Mouse (Mus musculus): Measurements from ENCODE around the gene Pcdh8. TPM values are rescaled to one million over a fixed set of nuclear protein-coding genes. Genes with fewer than 3 reads are reported as not detected.

Gene Pcdh8
- 0.21 TPM in 1 of 2 replicates, not detected in the other for total RNA-seq (2021)
- long read RNA-seq: 0 reads

- peak; percentile 80 for DNase-seq
Observed at GRCm38 (mm10) chr14:79771094-79771535, at the start of gene Pcdh8. TSS of gene Pcdh8 (minus strand) at chr14:79771312.

GRCm38 (mm10) chr14:79814709-79815108 lies 43.6 kb upstream of the Pcdh8 start:
- no peak for DNase-seq

GRCm38 (mm10) chr14:79814084-79814483 lies 43.0 kb upstream of the Pcdh8 start:
- no peak for DNase-seq

- no peak for DNase-seq
Observed at GRCm38 (mm10) chr14:79793179-79793578, 22.1 kb upstream of the Pcdh8 start.

- DNase-seq: no peak
Observed at GRCm38 (mm10) chr14:79789535-79789934, 18.4 kb upstream of the Pcdh8 start.

- no peak for DNase-seq
Observed at GRCm38 (mm10) chr14:79788656-79789204, 17.6 kb upstream of the Pcdh8 start.

GRCm38 (mm10) chr14:79787918-79788317 lies 16.8 kb upstream of the Pcdh8 start:
- no peak for DNase-seq

- DNase-seq: no peak
Observed at GRCm38 (mm10) chr14:79785400-79785799, 14.3 kb upstream of the Pcdh8 start.

- DNase-seq: no peak
Observed at GRCm38 (mm10) chr14:79780889-79781288, 9.8 kb upstream of the Pcdh8 start.

- no peak for DNase-seq
Observed at GRCm38 (mm10) chr14:79780332-79780731, 9.2 kb upstream of the Pcdh8 start.

- DNase-seq: no peak
Observed at GRCm38 (mm10) chr14:79779841-79780240, 8.7 kb upstream of the Pcdh8 start.

- DNase-seq: no peak
Observed at GRCm38 (mm10) chr14:79773425-79774391, 2.6 kb upstream of the Pcdh8 start.

GRCm38 (mm10) chr14:79771802-79772511 lies 845 bp upstream of the Pcdh8 start:
- DNase-seq: no peak

- DNase-seq: no peak
Observed at GRCm38 (mm10) chr14:79770306-79771093, 612 bp downstream of the Pcdh8 start.

- peak; percentile 90 for DNase-seq
Observed at GRCm38 (mm10) chr14:79769618-79770017, 1.5 kb downstream of the Pcdh8 start.

- DNase-seq: peak; percentile 55
Observed at GRCm38 (mm10) chr14:79768996-79769395, 2.1 kb downstream of the Pcdh8 start.

GRCm38 (mm10) chr14:79768076-79768830 lies 2.9 kb downstream of the Pcdh8 start:
- no peak for DNase-seq

- DNase-seq: no peak
Observed at GRCm38 (mm10) chr14:79767601-79768000, 3.5 kb downstream of the Pcdh8 start.

GRCm38 (mm10) chr14:79765196-79765765 lies 5.8 kb downstream of the Pcdh8 start:
- no peak for DNase-seq

GRCm38 (mm10) chr14:79754601-79755222 lies 16.4 kb downstream of the Pcdh8 start:
- DNase-seq: peak; percentile 7
